Mouse (Mus musculus): Measurements from ENCODE around the gene Sclt1.
"Not testable (repeated sequence)": the region's sequence is repeated elsewhere in the genome, so short reads cannot be mapped to it uniquely, and the experiment has no call there.

Gene Sclt1

GRCm38 (mm10) chr3:41742278-41742934 is at the start of gene Sclt1, which contains the start of gene D3Ertd751e:
Gene Sclt1 (minus strand): TSS chr3:41742514.
Gene D3Ertd751e (plus strand): TSS chr3:41742611.
- peak; percentile 96 for DNase-seq (ENCODE audit: low spot score)

DNA sequence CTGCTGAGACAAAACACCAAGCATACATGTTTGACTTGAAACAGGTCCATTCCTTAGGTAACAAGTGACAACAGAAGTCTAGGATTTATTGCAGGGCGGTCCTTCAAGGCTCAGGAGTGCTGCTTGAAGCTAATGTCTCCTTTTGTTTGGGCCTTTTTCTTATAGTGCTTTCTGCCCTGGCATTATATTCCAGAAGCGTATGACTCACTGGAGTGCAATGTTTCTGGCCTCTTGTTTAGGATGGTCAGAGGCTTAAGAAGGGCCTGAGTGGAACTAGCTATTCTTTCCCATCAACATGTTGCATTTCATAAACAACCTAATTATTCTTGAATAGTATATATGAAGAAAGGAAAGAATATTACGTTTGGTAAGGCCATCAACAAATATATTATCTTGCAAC is 19.8 kb upstream of the Sclt1 start:
- no peak for DNase-seq (ENCODE audit: low spot score)

- DNase-seq (ENCODE audit: low spot score) = no peak
Measured at GRCm38 (mm10) chr3:41754556-41754955, 12.2 kb upstream of the Sclt1 start.

- peak; percentile 20 for DNase-seq (ENCODE audit: low spot score)
Measured at GRCm38 (mm10) chr3:41743436-41743835, 1.1 kb upstream of the Sclt1 start.

GRCm38 (mm10) chr3:41741601-41742277 is 575 bp downstream of the Sclt1 start:
- peak; percentile 1 for DNase-seq (ENCODE audit: low spot score)

- DNase-seq (ENCODE audit: low spot score) = no peak
Measured at GRCm38 (mm10) chr3:41695681-41696080, 46.6 kb downstream of the Sclt1 start.

DNA sequence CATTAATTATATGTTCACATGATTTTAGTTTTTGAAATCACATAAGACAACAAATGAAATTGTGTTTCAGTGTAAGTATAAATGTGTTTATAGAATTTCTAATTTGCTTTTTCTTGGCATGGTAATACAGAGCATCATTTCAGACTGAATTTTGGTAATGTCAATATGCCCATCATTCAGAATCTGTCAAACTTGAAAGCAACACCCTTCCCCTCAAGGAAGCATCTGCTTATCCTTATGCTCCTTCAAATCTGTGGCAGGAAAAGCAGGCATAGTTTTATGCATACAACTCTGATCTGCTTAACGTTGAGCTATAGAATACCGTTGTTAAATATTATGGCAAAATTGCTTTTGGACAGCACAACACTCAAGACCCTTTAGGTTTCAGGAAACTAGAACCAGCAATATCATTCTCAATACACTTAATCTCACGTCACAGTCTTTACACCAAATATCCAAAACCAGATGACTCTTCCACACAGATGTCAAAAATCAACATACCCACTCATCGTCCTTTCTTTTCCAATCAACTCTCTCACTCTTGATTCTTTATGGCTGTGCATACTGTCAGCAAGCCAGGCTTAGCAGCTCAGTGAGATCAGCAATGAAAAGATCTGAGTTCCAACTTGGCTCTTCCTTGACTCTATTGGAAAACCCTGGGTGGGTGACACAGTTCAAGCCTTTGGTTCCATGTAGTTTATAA is 49.7 kb downstream of the Sclt1 start:
- no peak for DNase-seq (ENCODE audit: low spot score)

DNA sequence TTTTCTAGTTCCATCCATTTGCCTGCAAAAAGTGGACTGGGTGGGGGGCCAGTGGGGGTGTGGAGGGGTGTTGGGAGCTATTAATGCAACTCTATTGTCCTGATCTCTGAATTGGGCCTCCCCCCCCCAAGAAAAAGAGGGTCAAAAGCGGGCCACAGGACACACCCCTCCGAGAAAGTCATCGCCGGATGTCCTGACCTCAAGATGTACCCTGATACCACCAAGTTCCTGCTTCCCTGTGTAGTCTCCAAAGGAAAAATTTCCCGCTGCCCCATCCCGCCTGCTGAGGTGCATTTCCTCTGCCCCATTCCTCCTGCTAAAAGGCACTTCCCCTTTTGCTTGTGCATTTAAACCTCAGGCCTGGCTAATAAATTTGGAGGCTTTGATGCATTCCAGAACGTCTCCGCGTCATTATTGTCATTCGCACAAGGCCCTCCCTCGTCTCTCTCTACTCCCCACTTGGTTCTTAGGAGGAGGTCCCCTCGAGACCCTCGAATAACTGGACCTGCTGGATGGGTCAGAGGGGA is 52.1 kb downstream of the Sclt1 start:
- not testable (repeated sequence) for DNase-seq (ENCODE audit: low spot score)

DNA sequence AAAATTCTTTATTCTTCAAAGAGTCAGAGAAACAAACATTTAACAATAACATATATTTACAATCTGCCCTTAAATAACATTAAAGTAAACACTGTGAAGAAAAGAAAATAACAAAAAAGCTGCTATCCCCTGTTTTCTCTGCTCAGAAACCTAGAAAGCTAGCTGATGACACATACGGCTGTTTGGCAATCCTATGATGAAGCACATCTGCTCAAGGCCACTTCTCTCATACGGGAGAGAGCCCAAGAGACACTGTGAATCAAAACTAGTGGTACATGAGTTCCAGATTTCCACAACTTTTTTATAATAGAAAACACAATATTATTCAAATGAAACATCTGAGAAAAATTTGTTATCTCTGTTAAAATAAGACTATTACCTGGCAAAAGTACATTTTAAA is 55.9 kb downstream of the Sclt1 start:
- no peak for DNase-seq (ENCODE audit: low spot score)

GRCm38 (mm10) chr3:41682084-41682483 is 60.2 kb downstream of the Sclt1 start:
- no peak for DNase-seq (ENCODE audit: low spot score)

DNA sequence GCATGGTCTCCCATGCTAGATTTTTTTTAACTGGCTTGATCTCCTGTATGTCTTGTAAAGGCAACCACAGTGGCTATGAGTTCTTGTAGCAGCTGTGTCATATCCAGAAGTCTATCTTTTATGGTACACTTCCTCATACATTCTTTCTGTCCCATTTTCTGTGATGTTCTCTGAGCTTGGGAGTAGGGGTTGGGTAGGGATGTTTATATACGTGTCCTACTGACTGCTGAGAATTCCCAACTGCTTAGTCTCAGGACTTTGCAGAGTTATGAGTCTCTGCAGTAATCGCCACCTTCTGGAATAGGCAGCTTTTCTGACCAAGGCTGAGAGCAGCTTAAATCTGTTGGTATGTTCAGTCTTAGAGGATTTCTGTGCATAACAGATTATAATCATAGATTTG is 65.7 kb downstream of the Sclt1 start:
- no peak for DNase-seq (ENCODE audit: low spot score)

- no peak for DNase-seq (ENCODE audit: low spot score)
Measured at GRCm38 (mm10) chr3:41674778-41675177, 67.5 kb downstream of the Sclt1 start.

DNA sequence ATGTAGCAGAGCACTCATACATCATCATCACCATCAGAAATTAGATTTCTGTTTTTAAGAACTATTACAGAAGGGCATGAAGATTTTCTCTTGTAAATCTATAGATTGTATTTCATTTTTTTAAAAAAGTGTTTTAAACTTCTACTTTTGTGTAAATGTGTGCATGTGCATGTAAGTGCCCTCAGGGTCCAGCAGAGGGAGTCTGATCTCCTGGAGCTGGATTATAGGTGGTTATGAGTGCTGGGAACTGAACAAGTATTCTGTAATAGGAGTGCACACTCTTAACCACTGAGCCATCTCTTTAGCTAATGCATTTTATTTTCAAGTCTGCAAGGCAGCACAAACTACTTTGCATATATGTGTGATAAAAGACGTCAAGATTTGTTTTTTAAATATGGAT is 86.7 kb downstream of the Sclt1 start:
- no peak for DNase-seq (ENCODE audit: low spot score)

GRCm38 (mm10) chr3:41620971-41621370 is 121.3 kb downstream of the Sclt1 start:
- DNase-seq (ENCODE audit: low spot score) = no peak

DNA sequence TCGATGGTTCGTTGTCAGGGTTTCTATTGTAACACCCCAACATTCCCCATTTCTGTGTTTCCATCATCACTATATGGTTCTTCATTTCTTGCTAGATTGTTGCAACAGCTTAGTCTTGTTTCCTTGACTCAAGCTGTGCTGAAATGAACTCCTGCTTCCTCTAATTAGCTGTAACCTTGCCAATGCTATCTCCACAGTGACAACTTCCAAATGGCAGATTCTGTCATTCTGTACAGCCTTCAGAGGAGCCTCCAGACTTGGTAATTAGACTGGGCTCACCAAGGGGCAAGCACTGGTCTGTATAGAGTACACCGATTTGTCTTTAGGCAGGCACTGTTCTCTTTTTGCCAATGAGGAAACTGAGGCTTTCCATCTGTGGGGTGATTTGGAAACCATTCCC is 123.8 kb downstream of the Sclt1 start:
- DNase-seq (ENCODE audit: low spot score) = no peak

DNA sequence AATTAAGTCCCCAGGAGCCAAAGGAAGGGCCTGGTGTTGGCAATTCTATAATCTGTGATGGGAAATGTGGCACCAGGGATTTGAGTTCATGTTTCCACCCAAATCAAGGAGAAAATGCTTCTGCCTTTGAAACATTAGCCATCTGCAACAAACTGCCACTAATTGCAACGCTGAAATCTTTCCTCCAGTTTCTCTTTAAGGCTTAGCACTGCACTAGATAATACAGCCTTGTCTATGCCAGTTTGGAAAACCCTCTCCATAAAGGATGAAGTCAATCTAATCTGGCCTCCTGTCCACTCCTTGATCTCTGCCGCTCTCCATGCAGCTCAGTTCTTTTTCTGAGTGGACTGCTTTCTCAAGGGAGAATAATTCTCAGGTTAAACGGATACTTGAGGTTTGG is 124.3 kb downstream of the Sclt1 start:
- no peak for DNase-seq (ENCODE audit: low spot score)

DNA sequence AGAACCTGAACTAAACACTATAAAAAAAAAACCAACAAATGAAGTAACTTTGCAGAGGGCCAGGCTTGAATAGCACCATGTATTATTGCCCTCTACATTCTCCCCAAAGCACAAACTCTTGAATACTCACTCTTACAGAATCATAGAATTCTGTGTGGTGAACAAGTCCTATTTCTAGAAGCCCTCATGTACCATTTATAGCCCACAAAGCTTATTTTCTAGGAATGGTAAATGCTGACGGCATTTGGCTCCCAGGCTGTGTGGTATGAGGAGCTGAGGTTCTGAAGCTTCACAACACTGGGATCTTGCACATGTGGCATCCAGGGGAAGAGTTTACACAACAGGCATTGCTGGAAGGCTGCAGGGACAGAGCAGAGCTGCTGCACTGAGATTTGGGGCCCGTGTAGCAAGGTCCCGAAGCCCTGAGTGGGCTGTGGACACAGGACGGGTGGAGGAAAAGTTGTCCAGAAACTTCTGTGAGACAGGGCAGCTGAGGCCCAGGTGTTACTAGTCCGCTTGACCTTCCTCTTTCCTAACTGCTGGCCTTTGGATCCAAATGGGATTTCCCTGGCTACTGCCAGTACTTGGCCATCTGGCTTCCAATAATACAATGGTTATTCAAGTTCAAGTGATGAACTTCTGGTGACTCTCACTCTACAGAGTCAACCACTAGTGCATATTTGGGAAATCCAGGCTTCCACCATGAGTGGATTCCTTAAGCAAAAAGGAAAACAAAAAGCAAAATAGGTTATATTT is 127.9 kb downstream of the Sclt1 start:
- DNase-seq (ENCODE audit: low spot score) = no peak

- no peak for DNase-seq (ENCODE audit: low spot score)
Measured at GRCm38 (mm10) chr3:41613706-41614105, 128.6 kb downstream of the Sclt1 start.

DNA sequence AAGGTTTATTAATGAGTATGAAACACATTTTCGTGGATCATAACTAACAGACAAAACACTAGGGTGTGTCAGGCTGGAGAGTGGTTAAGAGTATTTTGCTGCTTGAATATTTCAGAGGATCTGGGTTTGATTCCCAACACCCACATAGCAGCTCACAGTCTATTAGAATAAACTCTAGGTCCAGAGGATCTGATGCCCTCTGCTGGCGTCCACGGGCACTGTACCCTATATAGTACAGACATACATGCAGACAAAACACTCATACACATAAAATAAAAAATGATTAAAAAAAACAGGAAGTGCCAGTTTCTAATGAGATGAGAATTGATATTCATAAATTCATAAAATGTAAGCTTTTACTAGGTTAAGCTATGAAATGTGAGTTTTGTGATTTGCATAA is 130.1 kb downstream of the Sclt1 start:
- DNase-seq (ENCODE audit: low spot score) = no peak

GRCm38 (mm10) chr3:41609071-41609470 is 133.2 kb downstream of the Sclt1 start:
- no peak for DNase-seq (ENCODE audit: low spot score)

DNA sequence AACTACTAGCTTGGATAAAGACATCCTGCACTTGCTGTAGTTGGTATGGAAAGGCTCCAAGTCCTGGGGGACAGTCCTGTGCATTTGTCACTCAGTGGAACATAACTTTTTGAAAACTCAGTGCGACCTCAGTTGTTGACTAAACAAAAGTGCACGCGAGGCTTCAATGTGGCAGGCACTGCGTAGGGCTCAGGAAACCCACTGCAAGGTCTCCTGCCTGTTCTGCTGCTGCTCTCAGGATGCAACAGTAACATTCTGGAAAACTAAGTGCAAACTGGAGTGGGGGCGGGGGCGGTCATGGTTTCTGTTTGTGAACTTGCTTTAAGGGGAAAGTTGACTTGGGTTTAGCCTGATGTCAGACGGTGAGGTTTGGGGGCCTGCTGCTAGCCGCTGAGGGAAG is 134.8 kb downstream of the Sclt1 start:
- no peak for DNase-seq (ENCODE audit: low spot score)

- DNase-seq (ENCODE audit: low spot score) = no peak
Measured at GRCm38 (mm10) chr3:41607050-41607449, 135.3 kb downstream of the Sclt1 start.

All from T-cell, adult 2 months (primary cell).